Mouse (Mus musculus) liver, embryonic 16.5 days (tissue): ENCODE measurements around the gene Habp4. TPM values are rescaled to one million over a fixed set of nuclear protein-coding genes. Genes with fewer than 3 reads are reported as not detected.

Source experiments
- polyA plus RNA-seq: library from polyadenylated mRNA; unstranded; fragments of >200 nt; fragmentation: Nextera tagmentation; extraction: Ambion mirVana; gene quantifications from 2 replicates; pipeline ENCODE4 v1.2.1, GENCODE M21; 2015

Gene Habp4
- polyA plus RNA-seq, 1 experiment from 2014 or later, result 10.3 TPM

Other genes starting within 250 kb of the Habp4 start
- not detected in 2 replicates for gene Hsd17b3, start 72.6 kb upstream of the Habp4 start, polyA plus RNA-seq
- 8.7 and 9.0 TPM in 2 replicates for gene Slc35d2, start 32.5 kb upstream of the Habp4 start, polyA plus RNA-seq
- 18.1 and 18.6 TPM in 2 replicates for gene Zfp367, start 8.6 kb upstream of the Habp4 start, polyA plus RNA-seq
- gene Cdc14b, start 113.5 kb downstream of the Habp4 start, polyA plus RNA-seq, result 8.2 and 9.4 TPM in 2 replicates
- 21.8 and 22.8 TPM in 2 replicates for gene Aaed1, start 150.9 kb downstream of the Habp4 start, polyA plus RNA-seq
- gene Ctsl, start 209.1 kb downstream of the Habp4 start, polyA plus RNA-seq, result 242 and 244 TPM in 2 replicates